In genomic region chr8:49243002-49243401, GRCm38 (mm10) we compare ENCODE assay signal across 21 mouse cellular contexts.
"Had no signal": no experiment of that assay in that cellular context is flagged by ENCODE, and none has a peak within 500 bp of the region (broad histone marks: within the 10 kb centered on the region; RNA-seq: fewer than 3 reads in every experiment).

No protein-coding gene starts in this region.

- H3K27me3 ChIP-seq: kidney, embryonic 15.5 days; liver, embryonic 13.5 days; neural tube, embryonic 12.5 days; neural tube, embryonic 15.5 days had no signal

- H3K9ac ChIP-seq: kidney, embryonic 15.5 days; liver, embryonic 13.5 days; neural tube, embryonic 12.5 days; neural tube, embryonic 15.5 days had no signal

- H3K4me2 ChIP-seq: kidney, embryonic 15.5 days; liver, embryonic 13.5 days; midbrain, embryonic 11.5 days; neural tube, embryonic 12.5 days; neural tube, embryonic 15.5 days had no signal

- H3K27ac ChIP-seq: kidney, embryonic 15.5 days; left cerebral cortex, adult 2 months; liver, embryonic 13.5 days; neural tube, embryonic 12.5 days; neural tube, embryonic 15.5 days; stomach, postnatal 0 days had no signal

- H3K36me3 ChIP-seq: kidney, embryonic 15.5 days; liver, embryonic 13.5 days; neural tube, embryonic 12.5 days; neural tube, embryonic 15.5 days had no signal

- H3K4me1 ChIP-seq: kidney, embryonic 15.5 days; liver, embryonic 13.5 days; neural tube, embryonic 12.5 days; neural tube, embryonic 15.5 days had no signal

- DNase-seq: kidney, adult 2 months; kidney, postnatal 10 days; kidney, postnatal 36 days; layer of hippocampus, postnatal 36 days; liver, embryonic 13.5 days; lung, adult 2 months; lung, postnatal 14 days; lung, postnatal 4 days; midbrain, embryonic 14.5 days; right cerebral cortex, postnatal 14 days; right cerebral cortex, postnatal 4 days; thymus, adult 2 months; thymus, postnatal 14 days; thymus, postnatal 4 days had no signal

- H3K9me3 ChIP-seq: kidney, embryonic 15.5 days; liver, embryonic 13.5 days; neural tube, embryonic 12.5 days; neural tube, embryonic 15.5 days had no signal

- H3K4me3 ChIP-seq: kidney, embryonic 15.5 days; left cerebral cortex, adult 2 months; liver, embryonic 13.5 days; myocyte; neural tube, embryonic 12.5 days; neural tube, embryonic 15.5 days had no signal
